ENCODE assay signal across 28 mouse cellular contexts in genomic region chr9:65621666-65622065, GRCm38 (mm10). TPM values are rescaled to one million over a fixed set of nuclear protein-coding genes. Genes with fewer than 3 reads are reported as not detected.
DNase-seq lines count a peak whose midpoint lies in the region; ATAC-seq and TF ChIP-seq lines count a peak whose summit lies in the region.
"Had no signal": no experiment of that assay in that cellular context is flagged by ENCODE, and none has a peak within 500 bp of the region (broad histone marks: within the 10 kb centered on the region; RNA-seq: fewer than 3 reads in every experiment).

No protein-coding gene starts in this region.

- ATAC-seq in kidney, embryonic 16.5 days (ENCODE audit: low FRiP score, low TSS enrichment), result no peak
- ATAC-seq in kidney, embryonic 14.5 days (ENCODE audit: low FRiP score, low TSS enrichment), result no peak
- no peak for ATAC-seq in neural tube, embryonic 15.5 days (ENCODE audit: low FRiP score)
- ATAC-seq: activated CD4-positive, CD25-positive, alpha-beta regulatory T cell, adult 4 months; forebrain, embryonic 13.5 days; forebrain, embryonic 16.5 days had no signal

- H3K9me3 ChIP-seq in kidney, embryonic 16.5 days (ENCODE audit: low read length), result no peaks in the 10 kb centered on the region
- no peaks in the 10 kb centered on the region for H3K9me3 ChIP-seq in kidney, embryonic 14.5 days (ENCODE audit: control insufficient read depth, low read length)
- no peaks in the 10 kb centered on the region for H3K9me3 ChIP-seq in neural tube, embryonic 15.5 days (replicated peaks)
- H3K9me3 ChIP-seq: embryonic facial prominence, embryonic 10.5 days; embryonic facial prominence, embryonic 13.5 days; forebrain, embryonic 13.5 days; heart, embryonic 10.5 days; heart, embryonic 13.5 days had no signal

- H3K4me3 ChIP-seq in kidney, embryonic 16.5 days (ENCODE audit: low read length), result no peak overlapping the region
- H3K4me3 ChIP-seq in kidney, embryonic 14.5 days (ENCODE audit: low read length), result no peak overlapping the region
- H3K4me3 ChIP-seq in thymus, adult 2 months (ENCODE audit: control insufficient read depth, insufficient read depth, low read length), result no peak overlapping the region
- no peak overlapping the region for H3K4me3 ChIP-seq in neural tube, embryonic 15.5 days (replicated peaks)
- H3K4me3 ChIP-seq: embryonic facial prominence, embryonic 10.5 days; embryonic facial prominence, embryonic 13.5 days; erythroblast, embryonic 14.5 days; forebrain, embryonic 13.5 days; heart, adult 2 months; heart, embryonic 10.5 days; heart, embryonic 13.5 days had no signal

- H3K36me3 ChIP-seq in kidney, embryonic 16.5 days (ENCODE audit: insufficient read depth, low read length), result no peaks in the 10 kb centered on the region
- no peaks in the 10 kb centered on the region for H3K36me3 ChIP-seq in kidney, embryonic 14.5 days (ENCODE audit: control insufficient read depth, insufficient read depth, low read length)
- H3K36me3 ChIP-seq in thymus, adult 2 months (ENCODE audit: control insufficient read depth, insufficient read depth, low read length), result no peaks in the 10 kb centered on the region
- H3K36me3 ChIP-seq in neural tube, embryonic 15.5 days, result no peaks in the 10 kb centered on the region
- H3K36me3 ChIP-seq: embryonic facial prominence, embryonic 10.5 days; embryonic facial prominence, embryonic 13.5 days; heart, embryonic 10.5 days; heart, embryonic 13.5 days had no signal

- no peak overlapping the region for H3K9ac ChIP-seq in kidney, embryonic 16.5 days (replicated peaks; ENCODE audit: low read length)
- H3K9ac ChIP-seq in kidney, embryonic 14.5 days (ENCODE audit: low read depth, low read length), result no peak overlapping the region
- no peak overlapping the region for H3K9ac ChIP-seq in neural tube, embryonic 15.5 days (replicated peaks)
- H3K9ac ChIP-seq: embryonic facial prominence, embryonic 13.5 days; forebrain, embryonic 13.5 days; heart, embryonic 13.5 days had no signal

- no peak for TF ChIP-seq POLR2A in thymus, adult 2 months (IDR thresholded peaks at IDR 0.05; ENCODE audit: control insufficient read depth, extremely low read depth, insufficient read depth, low read length, poor library complexity)

- TF ChIP-seq CTCF in thymus, adult 2 months (IDR thresholded peaks at IDR 0.05; ENCODE audit: borderline replicate concordance, control insufficient read depth, extremely low read depth, insufficient read depth, low read length, poor library complexity), result no peak

- no peaks in the 10 kb centered on the region; the same call in 1 of the 2 replicates for H3K27me3 ChIP-seq in kidney, embryonic 16.5 days (ENCODE audit: insufficient read depth, low read length)
- no peaks in the 10 kb centered on the region for H3K27me3 ChIP-seq in kidney, embryonic 14.5 days (ENCODE audit: control insufficient read depth, insufficient read depth, low read length)
- H3K27me3 ChIP-seq in thymus, adult 2 months (ENCODE audit: control insufficient read depth, insufficient read depth, low read length), result no peaks in the 10 kb centered on the region
- H3K27me3 ChIP-seq in neural tube, embryonic 15.5 days (replicated peaks), result 0 out of 2 replicates have a peak, but pooled peaks cover 3% of the 10 kb centered on the region
- H3K27me3 ChIP-seq: embryonic facial prominence, embryonic 13.5 days; heart, embryonic 13.5 days had no signal

- H3K4me2 ChIP-seq in kidney, embryonic 16.5 days (replicated peaks; ENCODE audit: low read depth, low read length), result no peak overlapping the region
- no peak overlapping the region for H3K4me2 ChIP-seq in kidney, embryonic 14.5 days (replicated peaks; ENCODE audit: low read depth, low read length)
- no peak overlapping the region for H3K4me2 ChIP-seq in neural tube, embryonic 15.5 days
- H3K4me2 ChIP-seq: embryonic facial prominence, embryonic 13.5 days; forebrain, embryonic 13.5 days; heart, embryonic 13.5 days had no signal

- no peak overlapping the region for H3K27ac ChIP-seq in kidney, embryonic 16.5 days (ENCODE audit: low read length)
- no peak overlapping the region for H3K27ac ChIP-seq in kidney, embryonic 14.5 days (ENCODE audit: low read depth, low read length)
- peak overlapping the region; percentile 0; the same call in 1 of the 2 replicates for H3K27ac ChIP-seq in thymus, adult 2 months (ENCODE audit: control insufficient read depth, insufficient read depth, low read length)
- no peak overlapping the region for H3K27ac ChIP-seq in neural tube, embryonic 15.5 days (replicated peaks)
- H3K27ac ChIP-seq: embryonic facial prominence, embryonic 10.5 days; embryonic facial prominence, embryonic 13.5 days; forebrain, embryonic 13.5 days; heart, adult 2 months; heart, embryonic 10.5 days; heart, embryonic 13.5 days had no signal

- peak; percentile 89 for DNase-seq in kidney, adult 11 months
- peak; percentile 82 to 91 for DNase-seq in kidney, adult 8-10 months
- no peak for DNase-seq in thymus, adult 2 months
- DNase-seq in thymus, postnatal 0 days (ENCODE audit: low spot score), result no peak
- peak; percentile 73 to 89 for DNase-seq in kidney, postnatal 36 days
- DNase-seq: adrenal gland, adult 8-10 months; adrenal gland, postnatal 25 days; cerebellum, adult 11-12 months; cerebellum, adult 8-10 months; cerebellum, postnatal 10 days; cerebellum, postnatal 36 days; embryo, embryonic 11 days; gastrocnemius, postnatal 10 days; gastrocnemius, postnatal 36 days; heart, adult 2 months; heart, postnatal 14 days; heart, postnatal 4 days had no signal

- H3K4me1 ChIP-seq in kidney, embryonic 16.5 days (ENCODE audit: insufficient read depth, low read length), result no peaks in the 10 kb centered on the region
- H3K4me1 ChIP-seq in kidney, embryonic 14.5 days (ENCODE audit: control insufficient read depth, insufficient read depth, low read length), result no peaks in the 10 kb centered on the region
- H3K4me1 ChIP-seq in thymus, adult 2 months (replicated peaks; ENCODE audit: control insufficient read depth, insufficient read depth, low read length), result peaks cover 9% of the 10 kb centered on the region
- no peaks in the 10 kb centered on the region for H3K4me1 ChIP-seq in neural tube, embryonic 15.5 days
- H3K4me1 ChIP-seq: embryonic facial prominence, embryonic 10.5 days; embryonic facial prominence, embryonic 13.5 days; forebrain, embryonic 13.5 days had no signal

- 69% methylated on average over 2 of the region's 2 CpGs for WGBS in kidney, embryonic 16.5 days
- 84% methylated on average over 2 of the region's 2 CpGs for WGBS in kidney, embryonic 14.5 days
- WGBS in thymus, adult 2 months, result 59% methylated on average over 2 of the region's 2 CpGs
- 84% methylated on average over 2 of the region's 2 CpGs for WGBS in neural tube, embryonic 15.5 days

RNA-seq across cellular contexts. Expression of gene Rbpms2, which starts 7.8 kb away (rescaled TPM):
- polyA plus RNA-seq in kidney, embryonic 16.5 days (2015; fragmentation: Nextera tagmentation; extraction: Ambion mirVana), result 34.4 and 36.3 TPM in 2 replicates
- polyA plus RNA-seq in kidney, embryonic 14.5 days (2014; fragmentation: Nextera tagmentation; extraction: Ambion mirVana), result 22.4 and 29.1 TPM in 2 replicates
- 10.5 and 11.5 TPM in 2 replicates for polyA plus RNA-seq in thymus, adult 2 months (2012; rRNA removed)
- polyA plus RNA-seq in thymus, postnatal 0 days (2015; fragmentation: Nextera tagmentation; extraction: Ambion mirVana), result 1.8 and 2.0 TPM in 2 replicates
- 3.1 and 4.9 TPM in 2 replicates for polyA plus RNA-seq in neural tube, embryonic 15.5 days (2015; fragmentation: Nextera tagmentation; extraction: Ambion mirVana)

RNA-seq across cellular contexts. Expression of gene Pif1, which starts 34.7 kb away (rescaled TPM):
- 15.5 and 16.9 TPM in 2 replicates for polyA plus RNA-seq in kidney, embryonic 16.5 days (2015; fragmentation: Nextera tagmentation; extraction: Ambion mirVana)
- 9.7 and 12.5 TPM in 2 replicates for polyA plus RNA-seq in kidney, embryonic 14.5 days (2014; fragmentation: Nextera tagmentation; extraction: Ambion mirVana)
- 37.5 and 55.4 TPM in 2 replicates for polyA plus RNA-seq in thymus, adult 2 months (2012; rRNA removed)
- polyA plus RNA-seq in thymus, postnatal 0 days (2015; fragmentation: Nextera tagmentation; extraction: Ambion mirVana), result 14.4 and 17.4 TPM in 2 replicates
- 2.7 and 4.7 TPM in 2 replicates for polyA plus RNA-seq in neural tube, embryonic 15.5 days (2015; fragmentation: Nextera tagmentation; extraction: Ambion mirVana)

RNA-seq across cellular contexts. Expression of gene Plekho2, which starts 41.8 kb away (rescaled TPM):
- polyA plus RNA-seq in kidney, embryonic 16.5 days (2015; fragmentation: Nextera tagmentation; extraction: Ambion mirVana), result 18.7 and 19.4 TPM in 2 replicates
- polyA plus RNA-seq in kidney, embryonic 14.5 days (2014; fragmentation: Nextera tagmentation; extraction: Ambion mirVana), result 10.8 and 14.1 TPM in 2 replicates
- 37.9 and 38.8 TPM in 2 replicates for polyA plus RNA-seq in thymus, adult 2 months (2012; rRNA removed)
- polyA plus RNA-seq in thymus, postnatal 0 days (2015; fragmentation: Nextera tagmentation; extraction: Ambion mirVana), result 12.2 and 14.9 TPM in 2 replicates
- 5.0 and 7.7 TPM in 2 replicates for polyA plus RNA-seq in neural tube, embryonic 15.5 days (2015; fragmentation: Nextera tagmentation; extraction: Ambion mirVana)

RNA-seq across cellular contexts. Expression of gene Oaz2, which starts 46.1 kb away (rescaled TPM):
- 317 and 362 TPM in 2 replicates for polyA plus RNA-seq in kidney, embryonic 16.5 days (2015; fragmentation: Nextera tagmentation; extraction: Ambion mirVana)
- 194 and 204 TPM in 2 replicates for polyA plus RNA-seq in kidney, embryonic 14.5 days (2014; fragmentation: Nextera tagmentation; extraction: Ambion mirVana)
- 58.6 and 68.1 TPM in 2 replicates for polyA plus RNA-seq in thymus, adult 2 months (2012; rRNA removed)
- polyA plus RNA-seq in thymus, postnatal 0 days (2015; fragmentation: Nextera tagmentation; extraction: Ambion mirVana), result 113 and 118 TPM in 2 replicates
- 383 and 395 TPM in 2 replicates for polyA plus RNA-seq in neural tube, embryonic 15.5 days (2015; fragmentation: Nextera tagmentation; extraction: Ambion mirVana)

Comparison
In these comparisons a context has a peak if more than half of its experiments do, and no peak if none do; other contexts are left out.
1. DNase-seq: peak in kidney, adult 11 months (single experiment), kidney, adult 8-10 months (2 of 2) and kidney, postnatal 36 days (2 of 2); none in thymus, adult 2 months (single experiment) and thymus, postnatal 0 days (single experiment).